Mouse (Mus musculus): ENCODE measurements around the gene Lmnb2. TPM values are rescaled to one million over a fixed set of nuclear protein-coding genes. Genes with fewer than 3 reads are reported as not detected.

Gene Lmnb2
- total and polyA plus RNA-seq, 3 experiments: 3.0 to 10.2 (median 4.8) TPM

- ATAC-seq (ENCODE audit: extremely low read depth, insufficient number of reproducible peaks, low FRiP score, poor library complexity, severe bottlenecking): no peak
- H3K4me1 ChIP-seq (ENCODE audit: insufficient read depth, low read depth, low read length): peaks cover 81% of the 10 kb centered on the region
- no peaks in the 10 kb centered on the region for H3K36me3 ChIP-seq (replicated peaks)
- TF ChIP-seq TAL1 (conservative IDR thresholded peaks at IDR 0.05; ENCODE audit: low read depth, low read length): no peak
- no peak for TF ChIP-seq GATA1 (IDR thresholded peaks at IDR 0.05; ENCODE audit: borderline replicate concordance, low read length)
- no peak for TF ChIP-seq GATA2 (IDR thresholded peaks at IDR 0.05; ENCODE audit: borderline replicate concordance, low read depth, low read length)
- no peak for TF ChIP-seq POLR2AphosphoS5 (IDR thresholded peaks at IDR 0.05; ENCODE audit: insufficient replicate concordance, low read depth, low read length)
- TF ChIP-seq CTCF (IDR thresholded peaks at IDR 0.05; ENCODE audit: low read depth, low read length): no peak
- H3K9me3 ChIP-seq (replicated peaks): no peaks in the 10 kb centered on the region
- DNase-seq (ENCODE audit: low spot score): no peak
- H3K27me3 ChIP-seq (ENCODE audit: insufficient read depth, low read length): peaks cover 95% of the 10 kb centered on the region
- H3K4me3 ChIP-seq (ENCODE audit: low read depth, low read length): no peak overlapping the region; the same call in 1 of the 2 replicates
These were observed 18.2 kb upstream of the Lmnb2 start for GRCm38 (mm10) chr10:80936135-80936809.

GRCm38 (mm10) chr10:80935698-80936097, 17.7 kb upstream of the Lmnb2 start:
- TF ChIP-seq GATA2 (IDR thresholded peaks at IDR 0.05; ENCODE audit: borderline replicate concordance, low read depth, low read length): no peak
- no peak for TF ChIP-seq CTCF (IDR thresholded peaks at IDR 0.05; ENCODE audit: low read depth, low read length)
- TF ChIP-seq POLR2AphosphoS5 (IDR thresholded peaks at IDR 0.05; ENCODE audit: insufficient replicate concordance, low read depth, low read length): no peak
- TF ChIP-seq TAL1 (conservative IDR thresholded peaks at IDR 0.05; ENCODE audit: low read depth, low read length): no peak
- no peak for TF ChIP-seq GATA1 (IDR thresholded peaks at IDR 0.05; ENCODE audit: borderline replicate concordance, low read length)
- no peaks in the 10 kb centered on the region for H3K36me3 ChIP-seq (replicated peaks)
- no peaks in the 10 kb centered on the region for H3K9me3 ChIP-seq (replicated peaks)
- ATAC-seq (ENCODE audit: extremely low read depth, insufficient number of reproducible peaks, low FRiP score, poor library complexity, severe bottlenecking) (no peak), DNase-seq (ENCODE audit: low spot score) (no peak)
- H3K27me3 ChIP-seq (ENCODE audit: insufficient read depth, low read length): peaks cover 95% of the 10 kb centered on the region
- H3K4me3 ChIP-seq (ENCODE audit: low read depth, low read length): no peak overlapping the region
- peaks cover 81% of the 10 kb centered on the region for H3K4me1 ChIP-seq (ENCODE audit: insufficient read depth, low read depth, low read length)

- DNase-seq (ENCODE audit: low spot score): no peak
- peaks cover 81% of the 10 kb centered on the region for H3K4me1 ChIP-seq (ENCODE audit: insufficient read depth, low read depth, low read length)
- ATAC-seq (ENCODE audit: extremely low read depth, insufficient number of reproducible peaks, low FRiP score, poor library complexity, severe bottlenecking): no peak
- no peaks in the 10 kb centered on the region for H3K9me3 ChIP-seq (replicated peaks)
- H3K4me3 ChIP-seq (ENCODE audit: low read depth, low read length): no peak overlapping the region
- TF ChIP-seq POLR2AphosphoS5 (IDR thresholded peaks at IDR 0.05; ENCODE audit: insufficient replicate concordance, low read depth, low read length): no peak
- TF ChIP-seq CTCF (IDR thresholded peaks at IDR 0.05; ENCODE audit: low read depth, low read length): no peak
- no peak for TF ChIP-seq TAL1 (conservative IDR thresholded peaks at IDR 0.05; ENCODE audit: low read depth, low read length)
- TF ChIP-seq GATA1 (IDR thresholded peaks at IDR 0.05; ENCODE audit: borderline replicate concordance, low read length): no peak
- no peak for TF ChIP-seq GATA2 (IDR thresholded peaks at IDR 0.05; ENCODE audit: borderline replicate concordance, low read depth, low read length)
- H3K36me3 ChIP-seq (replicated peaks): no peaks in the 10 kb centered on the region
- H3K27me3 ChIP-seq (ENCODE audit: insufficient read depth, low read length): peaks cover 94% of the 10 kb centered on the region
These were observed 17.2 kb upstream of the Lmnb2 start for GRCm38 (mm10) chr10:80935241-80935640.

GRCm38 (mm10) chr10:80934136-80934985, 16.3 kb upstream of the Lmnb2 start:
- no peaks in the 10 kb centered on the region for H3K9me3 ChIP-seq (replicated peaks)
- DNase-seq (ENCODE audit: low spot score) (no peak), ATAC-seq (ENCODE audit: extremely low read depth, insufficient number of reproducible peaks, low FRiP score, poor library complexity, severe bottlenecking) (no peak)
- H3K27me3 ChIP-seq (ENCODE audit: insufficient read depth, low read length): peaks cover 87% of the 10 kb centered on the region
- TF ChIP-seq GATA1 (IDR thresholded peaks at IDR 0.05; ENCODE audit: borderline replicate concordance, low read length) (no peak), POLR2AphosphoS5 (IDR thresholded peaks at IDR 0.05; ENCODE audit: insufficient replicate concordance, low read depth, low read length) (no peak), CTCF (IDR thresholded peaks at IDR 0.05; ENCODE audit: low read depth, low read length) (no peak), TAL1 (conservative IDR thresholded peaks at IDR 0.05; ENCODE audit: low read depth, low read length) (no peak)
- H3K4me1 ChIP-seq (ENCODE audit: insufficient read depth, low read depth, low read length): peaks cover 78% of the 10 kb centered on the region
- no peaks in the 10 kb centered on the region for H3K36me3 ChIP-seq (replicated peaks)
- H3K4me3 ChIP-seq (ENCODE audit: low read depth, low read length): no peak overlapping the region

- H3K36me3 ChIP-seq (replicated peaks): no peaks in the 10 kb centered on the region
- DNase-seq (ENCODE audit: low spot score): no peak
- TF ChIP-seq TAL1 (conservative IDR thresholded peaks at IDR 0.05; ENCODE audit: low read depth, low read length) (no peak), GATA2 (IDR thresholded peaks at IDR 0.05; ENCODE audit: borderline replicate concordance, low read depth, low read length) (no peak), CTCF (IDR thresholded peaks at IDR 0.05; ENCODE audit: low read depth, low read length) (no peak), GATA1 (IDR thresholded peaks at IDR 0.05; ENCODE audit: borderline replicate concordance, low read length) (no peak), POLR2AphosphoS5 (IDR thresholded peaks at IDR 0.05; ENCODE audit: insufficient replicate concordance, low read depth, low read length) (no peak)
- H3K4me3 ChIP-seq (ENCODE audit: low read depth, low read length): peak overlapping the region; percentile 56; the same call in 1 of the 2 replicates
- H3K9me3 ChIP-seq (replicated peaks): no peaks in the 10 kb centered on the region
- ATAC-seq (ENCODE audit: extremely low read depth, insufficient number of reproducible peaks, low FRiP score, poor library complexity, severe bottlenecking): no peak
- peaks cover 80% of the 10 kb centered on the region for H3K4me1 ChIP-seq (ENCODE audit: insufficient read depth, low read depth, low read length)
- H3K27me3 ChIP-seq (ENCODE audit: insufficient read depth, low read length): peaks cover 79% of the 10 kb centered on the region
These were observed 15.5 kb upstream of the Lmnb2 start for GRCm38 (mm10) chr10:80933421-80933979.

All from G1E (cell line).